ENCODE assay signal across 17 mouse cellular contexts in the genomic region with DNA sequence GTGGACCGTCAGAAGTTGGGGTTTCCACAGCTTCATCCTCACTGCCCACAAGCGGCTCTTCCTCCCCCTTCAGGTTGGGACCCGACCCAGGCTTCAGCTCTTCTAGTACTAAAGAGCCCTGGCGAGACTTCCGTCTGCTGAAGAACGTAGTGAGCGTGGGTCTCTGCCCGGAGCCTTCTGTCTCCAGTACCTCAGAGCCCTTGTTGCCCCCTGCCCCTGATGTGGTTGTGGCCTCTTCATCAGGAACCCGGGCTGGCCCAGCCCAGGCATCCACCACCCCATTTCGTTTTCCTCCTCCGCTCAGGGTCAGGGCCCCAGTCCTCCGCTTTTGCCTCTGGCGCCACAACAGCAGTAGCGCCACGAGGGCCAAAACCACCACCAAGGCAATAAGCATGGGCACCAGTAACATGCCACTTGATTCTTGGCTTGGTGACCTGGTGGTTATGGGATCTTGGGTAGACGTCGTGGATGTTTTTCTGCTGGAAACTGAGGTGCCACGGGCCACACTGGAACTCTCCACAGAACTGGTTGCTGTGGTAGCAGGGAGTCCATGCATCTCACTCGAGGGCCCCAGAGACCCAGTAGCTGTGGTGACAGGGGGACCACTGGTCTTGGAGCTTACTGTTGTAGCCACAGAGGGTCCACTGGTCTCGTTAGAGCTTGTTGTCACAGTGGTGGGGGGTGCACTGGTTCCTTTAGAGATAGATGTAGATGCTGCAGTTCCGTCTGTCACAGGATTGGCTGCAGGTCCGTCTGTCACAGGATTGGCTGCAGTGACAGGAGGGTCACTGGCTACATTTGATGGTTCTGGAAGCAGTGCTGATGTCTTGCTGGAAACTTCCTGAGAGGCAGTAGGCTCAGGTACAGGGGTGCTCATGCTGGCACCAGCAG. TPM values are rescaled to one million over a fixed set of nuclear protein-coding genes. Genes with fewer than 3 reads are reported as not detected.
DNase-seq lines count a peak whose midpoint lies in the region; ATAC-seq and TF ChIP-seq lines count a peak whose summit lies in the region.
"Had no signal": no experiment of that assay in that cellular context is flagged by ENCODE, and none has a peak within 500 bp of the region (broad histone marks: within the 10 kb centered on the region; RNA-seq: fewer than 3 reads in every experiment).

No protein-coding gene starts in this region.

- TF ChIP-seq CTCF in heart, postnatal 0 days (IDR thresholded peaks at IDR 0.05; ENCODE audit: low read depth), result no peak

- H3K27me3 ChIP-seq in heart, postnatal 0 days (ENCODE audit: control insufficient read depth, insufficient read depth, low read length), result no peaks in the 10 kb centered on the region
- no peaks in the 10 kb centered on the region for H3K27me3 ChIP-seq in liver, embryonic 16.5 days (ENCODE audit: control insufficient read depth, insufficient read depth, low read depth, low read length)
- H3K27me3 ChIP-seq: embryonic facial prominence, embryonic 12.5 days; forebrain, embryonic 15.5 days; midbrain, embryonic 15.5 days had no signal

- peak overlapping the region; percentile 7; the same call in 1 of the 2 replicates for H3K4me3 ChIP-seq in heart, postnatal 0 days (ENCODE audit: low read depth, low read length)
- peak overlapping the region; percentile 56 for H3K4me3 ChIP-seq in liver, embryonic 16.5 days (ENCODE audit: low read depth, low read length)
- H3K4me3 ChIP-seq: embryonic facial prominence, embryonic 12.5 days; forebrain, embryonic 15.5 days; midbrain, embryonic 15.5 days had no signal

- H3K36me3 ChIP-seq in heart, postnatal 0 days (replicated peaks; ENCODE audit: control insufficient read depth, insufficient read depth, low read length), result no peaks in the 10 kb centered on the region
- H3K36me3 ChIP-seq in liver, embryonic 16.5 days (ENCODE audit: control insufficient read depth, insufficient read depth), result no peaks in the 10 kb centered on the region
- H3K36me3 ChIP-seq: embryonic facial prominence, embryonic 12.5 days; forebrain, embryonic 15.5 days; heart, embryonic 15.5 days; midbrain, embryonic 15.5 days had no signal

- no peak for TF ChIP-seq EP300 in heart, postnatal 0 days (IDR thresholded peaks at IDR 0.05; ENCODE audit: low read depth)

- peak overlapping the region; percentile 22; the same call in 1 of the 2 replicates for H3K4me2 ChIP-seq in heart, postnatal 0 days (ENCODE audit: low read depth, low read length)
- H3K4me2 ChIP-seq in liver, embryonic 16.5 days (ENCODE audit: low read depth, low read length), result peak overlapping the region; percentile 56
- H3K4me2 ChIP-seq: embryonic facial prominence, embryonic 12.5 days; forebrain, embryonic 15.5 days; midbrain, embryonic 15.5 days had no signal

- DNase-seq in heart, postnatal 0 days (ENCODE audit: low spot score), result no peak
- no peak for DNase-seq in heart, adult 9 months (ENCODE audit: low spot score in 2 of 2)
- DNase-seq in MEL-GATA-1-ER (ENCODE audit: extremely low read depth, low read depth), result peak; percentile 47
- DNase-seq in spleen, postnatal 4 days (ENCODE audit: low spot score in 2 of 2), result peak; percentile 43 to 72
- DNase-seq in adrenal gland, adult 18-20 months (ENCODE audit: low spot score in 2 of 2), result no peak
- DNase-seq in neural tube, embryonic 10.5 days (ENCODE audit: extremely low spot score, low spot score), result no peak
- no peak for DNase-seq in layer of hippocampus, postnatal 14 days (ENCODE audit: low spot score in 2 of 2)
- DNase-seq: cerebellum, adult 8-10 months; gastrocnemius, postnatal 10 days; lung, adult 18-20 months; right cerebral cortex, postnatal 14 days had no signal

- H3K27ac ChIP-seq in heart, postnatal 0 days (ENCODE audit: low read depth), result no peak overlapping the region
- peak overlapping the region; percentile 83 for H3K27ac ChIP-seq in liver, embryonic 16.5 days (ENCODE audit: low read length)
- H3K27ac ChIP-seq: embryonic facial prominence, embryonic 12.5 days; forebrain, embryonic 15.5 days; heart, embryonic 15.5 days; kidney, postnatal 0 days; midbrain, embryonic 15.5 days had no signal

- no peak for ATAC-seq in heart, postnatal 0 days (ENCODE audit: insufficient read depth, low read depth)
- ATAC-seq in liver, embryonic 16.5 days (ENCODE audit: low read depth), result no peak
- ATAC-seq: forebrain, embryonic 15.5 days; midbrain, embryonic 15.5 days had no signal

- no peaks in the 10 kb centered on the region for H3K9me3 ChIP-seq in heart, postnatal 0 days (replicated peaks; ENCODE audit: control insufficient read depth, low read length)
- no peaks in the 10 kb centered on the region for H3K9me3 ChIP-seq in liver, embryonic 16.5 days (replicated peaks; ENCODE audit: control insufficient read depth, low read length)
- H3K9me3 ChIP-seq: embryonic facial prominence, embryonic 12.5 days; forebrain, embryonic 15.5 days; heart, embryonic 15.5 days; midbrain, embryonic 15.5 days had no signal

- WGBS in heart, postnatal 0 days, result 72% methylated on average over 22 of the region's 22 CpGs
- 46% methylated on average over 22 of the region's 22 CpGs for WGBS in liver, embryonic 16.5 days (ENCODE audit: insufficient replicate concordance)

- H3K9ac ChIP-seq in heart, postnatal 0 days (replicated peaks; ENCODE audit: low read depth, low read length), result no peak overlapping the region
- H3K9ac ChIP-seq in liver, embryonic 16.5 days (ENCODE audit: low read depth, low read length), result peak overlapping the region; percentile 47
- H3K9ac ChIP-seq: embryonic facial prominence, embryonic 12.5 days; forebrain, embryonic 15.5 days; heart, embryonic 15.5 days; midbrain, embryonic 15.5 days had no signal

- no peaks in the 10 kb centered on the region for H3K4me1 ChIP-seq in heart, postnatal 0 days (ENCODE audit: control insufficient read depth, insufficient read depth)
- peaks cover 56% of the 10 kb centered on the region for H3K4me1 ChIP-seq in liver, embryonic 16.5 days (ENCODE audit: control insufficient read depth, low read depth, low read length)
- H3K4me1 ChIP-seq: embryonic facial prominence, embryonic 12.5 days; forebrain, embryonic 15.5 days; midbrain, embryonic 15.5 days had no signal

RNA-seq across cellular contexts. Expression of a gene that starts 1.2 kb away (rescaled TPM):
- total RNA-seq in heart, postnatal 0 days (2014; rRNA removed; ENCODE audit: low replicate concordance), result 0.19 and 1.3 TPM in 2 replicates
- 0.10 and 0.18 TPM in 2 replicates for polyA plus RNA-seq in heart, postnatal 0 days (2015; fragmentation: Nextera tagmentation; extraction: Ambion mirVana)
- polyA plus RNA-seq in liver, embryonic 16.5 days (2015; fragmentation: Nextera tagmentation; extraction: Ambion mirVana), result 5.5 and 6.3 TPM in 2 replicates
- 1 to 10 TPM in 1 of 2 experiments, under 1 TPM in 1; 0.89 to 1.3 TPM for total RNA-seq in adrenal gland, adult 18-20 months (2021)
- under 1 TPM; 0.65 to 0.95 TPM for total RNA-seq in layer of hippocampus, postnatal 14 days (2021)
- polyA plus RNA-seq: embryonic facial prominence, embryonic 12.5 days; forebrain, embryonic 15.5 days had no signal

RNA-seq across cellular contexts. Expression of a gene that starts 14.4 kb away (rescaled TPM):
- 0.42 and 2.3 TPM in 2 replicates for total RNA-seq in heart, postnatal 0 days (2014; rRNA removed; ENCODE audit: low replicate concordance)
- 0.88 and 1.1 TPM in 2 replicates for polyA plus RNA-seq in heart, postnatal 0 days (2015; fragmentation: Nextera tagmentation; extraction: Ambion mirVana)
- polyA plus RNA-seq in liver, embryonic 16.5 days (2015; fragmentation: Nextera tagmentation; extraction: Ambion mirVana), result 74.1 and 76.6 TPM in 2 replicates
- total RNA-seq in adrenal gland, adult 18-20 months (2021), result under 1 TPM; 0.30 to 0.51 TPM
- under 1 TPM; 0.19 to 0.76 TPM for total RNA-seq in layer of hippocampus, postnatal 14 days (2021)

RNA-seq across cellular contexts. Expression of a gene that starts 45.3 kb away (rescaled TPM):
- total RNA-seq in heart, postnatal 0 days (2014; rRNA removed; ENCODE audit: low replicate concordance), result 0.50 and 5.4 TPM in 2 replicates
- polyA plus RNA-seq in heart, postnatal 0 days (2015; fragmentation: Nextera tagmentation; extraction: Ambion mirVana), result 0.89 and 0.94 TPM in 2 replicates
- 8.1 and 8.7 TPM in 2 replicates for polyA plus RNA-seq in liver, embryonic 16.5 days (2015; fragmentation: Nextera tagmentation; extraction: Ambion mirVana)
- 1 to 10 TPM in 1 of 2 experiments, under 1 TPM in 1; 0.96 to 1.6 TPM for total RNA-seq in adrenal gland, adult 18-20 months (2021)
- 1 to 10 TPM; 1.1 to 2.7 TPM for total RNA-seq in layer of hippocampus, postnatal 14 days (2021)

RNA-seq across cellular contexts. Expression of a gene that starts 49.3 kb away (rescaled TPM):
- total RNA-seq in heart, postnatal 0 days (2014; rRNA removed; ENCODE audit: low replicate concordance), result not detected in 2 replicates
- polyA plus RNA-seq in heart, postnatal 0 days (2015; fragmentation: Nextera tagmentation; extraction: Ambion mirVana), result 0.33 TPM in 1 of 2 replicates, not detected in the other
- polyA plus RNA-seq in liver, embryonic 16.5 days (2015; fragmentation: Nextera tagmentation; extraction: Ambion mirVana), result 0.58 TPM in 1 of 2 replicates, not detected in the other
- total RNA-seq in adrenal gland, adult 18-20 months (2021), result not detected
- not detected for total RNA-seq in layer of hippocampus, postnatal 14 days (2021)
- total RNA-seq: gastrocnemius, postnatal 10 days had no signal
- polyA plus RNA-seq: embryonic facial prominence, embryonic 12.5 days; forebrain, embryonic 15.5 days; heart, embryonic 15.5 days; kidney, postnatal 0 days; midbrain, embryonic 15.5 days had no signal

RNA-seq across cellular contexts. Expression of a gene that starts 59.4 kb away (rescaled TPM):
- 39.3 and 39.9 TPM in 2 replicates for total RNA-seq in heart, postnatal 0 days (2014; rRNA removed; ENCODE audit: low replicate concordance)
- 26.9 and 27.2 TPM in 2 replicates for polyA plus RNA-seq in heart, postnatal 0 days (2015; fragmentation: Nextera tagmentation; extraction: Ambion mirVana)
- polyA plus RNA-seq in liver, embryonic 16.5 days (2015; fragmentation: Nextera tagmentation; extraction: Ambion mirVana), result 17.4 and 18.1 TPM in 2 replicates
- total RNA-seq in adrenal gland, adult 18-20 months (2021), result 10 to 100 TPM; 51.6 to 62.3 TPM
- total RNA-seq in layer of hippocampus, postnatal 14 days (2021), result 10 to 100 TPM; 75.1 to 77.0 TPM

Comparison
In these comparisons a context has a peak if more than half of its experiments do, and no peak if none do; other contexts are left out.
1. DNase-seq: peak in MEL-GATA-1-ER (single experiment) and spleen, postnatal 4 days (2 of 2); none in heart, postnatal 0 days (single experiment), heart, adult 9 months (0 of 2), adrenal gland, adult 18-20 months (0 of 2), neural tube, embryonic 10.5 days (single experiment) and layer of hippocampus, postnatal 14 days (0 of 2).